ENCODE assay signal across 24 mouse cellular contexts in the genomic region with DNA sequence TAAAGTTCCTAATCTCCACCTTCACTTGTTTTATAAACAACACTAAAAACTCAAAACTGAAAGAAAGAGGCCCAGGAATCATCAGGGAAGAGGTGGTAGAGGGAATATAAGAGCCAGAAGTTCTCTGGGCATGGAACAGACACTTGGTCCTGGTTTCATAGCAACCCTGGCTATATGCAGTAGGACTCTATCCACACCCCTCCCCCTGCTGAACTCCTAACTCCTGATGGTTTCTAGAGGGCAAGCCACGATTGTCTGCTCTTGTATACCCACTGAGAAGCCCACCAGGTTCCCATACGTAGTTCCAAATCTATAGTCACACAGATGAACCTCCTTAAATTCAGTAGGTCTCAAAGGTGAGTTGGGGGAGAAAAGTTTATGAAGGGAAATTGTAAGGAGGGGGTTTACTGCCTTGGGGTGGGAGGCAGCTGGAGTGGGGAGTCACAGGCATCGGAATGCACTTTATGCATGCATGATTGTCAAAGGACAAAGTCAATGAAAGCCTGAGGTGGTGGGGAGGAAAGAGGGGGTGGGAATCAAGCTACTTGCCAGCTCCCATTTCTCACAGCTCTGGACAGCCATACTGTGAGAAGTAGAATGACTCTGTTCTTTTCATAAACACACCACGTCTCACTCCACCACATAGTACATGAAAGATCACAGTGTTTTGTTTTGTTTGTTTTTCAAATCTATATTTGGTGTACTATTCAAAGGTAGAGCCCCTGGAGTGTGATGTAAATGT. TPM values are rescaled to one million over a fixed set of nuclear protein-coding genes. Genes with fewer than 3 reads are reported as not detected.
A peak's percentile ranks its signal among the peaks of the same experiment; 100 is the strongest.
DNase-seq lines count a peak whose midpoint lies in the region; ATAC-seq and TF ChIP-seq lines count a peak whose summit lies in the region.
"Had no signal": no experiment of that assay in that cellular context is flagged by ENCODE, and none has a peak within 500 bp of the region (broad histone marks: within the 10 kb centered on the region; RNA-seq: fewer than 3 reads in every experiment).

No protein-coding gene starts in this region.

- no peak overlapping the region for H3K9ac ChIP-seq in midbrain, postnatal 0 days (replicated peaks; ENCODE audit: low read length, poor library complexity, severe bottlenecking)
- no peak overlapping the region for H3K9ac ChIP-seq in midbrain, embryonic 15.5 days
- no peak overlapping the region for H3K9ac ChIP-seq in hindbrain, embryonic 14.5 days
- no peak overlapping the region for H3K9ac ChIP-seq in neural tube, embryonic 13.5 days
- H3K9ac ChIP-seq: forebrain, postnatal 0 days; limb, embryonic 12.5 days; liver, postnatal 0 days; midbrain, embryonic 12.5 days had no signal

- no peak overlapping the region for H3K4me3 ChIP-seq in midbrain, postnatal 0 days (ENCODE audit: low read depth, low read length)
- no peak overlapping the region for H3K4me3 ChIP-seq in midbrain, embryonic 15.5 days
- no peak overlapping the region for H3K4me3 ChIP-seq in hindbrain, embryonic 14.5 days (replicated peaks; ENCODE audit: low read length)
- no peak overlapping the region for H3K4me3 ChIP-seq in neural tube, embryonic 13.5 days
- H3K4me3 ChIP-seq: forebrain, embryonic 10.5 days; heart, adult 2 months; limb, embryonic 12.5 days; midbrain, embryonic 12.5 days had no signal

- no peaks in the 10 kb centered on the region for H3K9me3 ChIP-seq in midbrain, postnatal 0 days (ENCODE audit: low read length)
- H3K9me3 ChIP-seq in midbrain, embryonic 15.5 days = no peaks in the 10 kb centered on the region
- no peaks in the 10 kb centered on the region for H3K9me3 ChIP-seq in hindbrain, embryonic 14.5 days (ENCODE audit: control insufficient read depth, low read length)
- no peaks in the 10 kb centered on the region for H3K9me3 ChIP-seq in neural tube, embryonic 13.5 days
- H3K9me3 ChIP-seq: forebrain, embryonic 10.5 days; limb, embryonic 12.5 days; midbrain, embryonic 12.5 days had no signal

- no peak overlapping the region for H3K4me2 ChIP-seq in midbrain, postnatal 0 days (ENCODE audit: low read depth, low read length, poor library complexity, severe bottlenecking)
- H3K4me2 ChIP-seq in midbrain, embryonic 15.5 days = no peak overlapping the region
- no peak overlapping the region for H3K4me2 ChIP-seq in hindbrain, embryonic 14.5 days (replicated peaks)
- H3K4me2 ChIP-seq in neural tube, embryonic 13.5 days = no peak overlapping the region
- H3K4me2 ChIP-seq: limb, embryonic 12.5 days; liver, embryonic 11.5 days; midbrain, embryonic 12.5 days had no signal

- no peak overlapping the region for H3K27ac ChIP-seq in midbrain, postnatal 0 days (ENCODE audit: low read depth, low read length)
- H3K27ac ChIP-seq in midbrain, embryonic 15.5 days = no peak overlapping the region
- H3K27ac ChIP-seq in hindbrain, embryonic 14.5 days = peak overlapping the region; percentile 43; the same call in 1 of the 2 replicates
- H3K27ac ChIP-seq in neural tube, embryonic 13.5 days (replicated peaks) = peak overlapping the region; percentile 10; the same call in 1 of the 2 replicates
- H3K27ac ChIP-seq: forebrain, embryonic 10.5 days; heart, adult 2 months; limb, embryonic 12.5 days; midbrain, embryonic 12.5 days had no signal

- no peaks in the 10 kb centered on the region for H3K36me3 ChIP-seq in midbrain, postnatal 0 days (ENCODE audit: insufficient read depth, low read length)
- H3K36me3 ChIP-seq in midbrain, embryonic 15.5 days (replicated peaks) = no peaks in the 10 kb centered on the region
- H3K36me3 ChIP-seq in hindbrain, embryonic 14.5 days (replicated peaks; ENCODE audit: control insufficient read depth, insufficient read depth) = no peaks in the 10 kb centered on the region
- H3K36me3 ChIP-seq in neural tube, embryonic 13.5 days = no peaks in the 10 kb centered on the region
- H3K36me3 ChIP-seq: forebrain, embryonic 10.5 days; limb, embryonic 12.5 days; midbrain, embryonic 12.5 days had no signal

- H3K27me3 ChIP-seq in midbrain, postnatal 0 days (ENCODE audit: insufficient read depth, low read length) = no peaks in the 10 kb centered on the region
- H3K27me3 ChIP-seq in midbrain, embryonic 15.5 days (replicated peaks) = no peaks in the 10 kb centered on the region
- H3K27me3 ChIP-seq in hindbrain, embryonic 14.5 days (ENCODE audit: control insufficient read depth, insufficient read depth, low read length) = no peaks in the 10 kb centered on the region
- no peaks in the 10 kb centered on the region for H3K27me3 ChIP-seq in neural tube, embryonic 13.5 days
- H3K27me3 ChIP-seq: limb, embryonic 12.5 days; midbrain, embryonic 12.5 days had no signal

- 46% methylated on average over 4 of the region's 4 CpGs for WGBS in midbrain, postnatal 0 days
- 37% methylated on average over 4 of the region's 4 CpGs for WGBS in midbrain, embryonic 15.5 days
- WGBS in hindbrain, embryonic 14.5 days = 23% methylated on average over 4 of the region's 4 CpGs
- 26% methylated on average over 4 of the region's 4 CpGs for WGBS in neural tube, embryonic 13.5 days

- H3K4me1 ChIP-seq in midbrain, postnatal 0 days (ENCODE audit: insufficient read depth, low read length) = peaks cover 2% of the 10 kb centered on the region; the same call in 1 of the 2 replicates
- H3K4me1 ChIP-seq in midbrain, embryonic 15.5 days = peaks cover 18% of the 10 kb centered on the region
- peaks cover 15% of the 10 kb centered on the region for H3K4me1 ChIP-seq in hindbrain, embryonic 14.5 days (replicated peaks; ENCODE audit: control insufficient read depth, insufficient read depth, low read length)
- peaks cover 28% of the 10 kb centered on the region for H3K4me1 ChIP-seq in neural tube, embryonic 13.5 days (replicated peaks)
- H3K4me1 ChIP-seq: limb, embryonic 12.5 days had no signal

- peak; percentile 27 for DNase-seq in midbrain, postnatal 0 days (ENCODE audit: low spot score)
- no peak for DNase-seq in hindbrain, embryonic 14.5 days (ENCODE audit: low spot score)
- DNase-seq in lung, postnatal 36 days = no peak
- DNase-seq in adrenal gland, postnatal 14 days = no peak
- DNase-seq in layer of hippocampus, postnatal 10 days (ENCODE audit: low spot score in 2 of 2) = no peak
- DNase-seq: adrenal gland, postnatal 10 days; cerebellum, adult 8-10 months; cerebellum, postnatal 36 days; forebrain, postnatal 0 days; gastrocnemius, postnatal 25 days; heart, adult 2 months; kidney, adult 8-10 months; kidney, postnatal 10 days; liver, postnatal 0 days; thymus, postnatal 25 days had no signal

- TF ChIP-seq CTCF in midbrain, postnatal 0 days (IDR thresholded peaks at IDR 0.05) = no peak

- ATAC-seq in midbrain, postnatal 0 days (ENCODE audit: low FRiP score) = no peak
- ATAC-seq in midbrain, embryonic 15.5 days (replicated peaks) = no peak
- ATAC-seq in hindbrain, embryonic 14.5 days (ENCODE audit: low FRiP score) = peak; percentile 58
- ATAC-seq in neural tube, embryonic 13.5 days (ENCODE audit: low read depth) = peak; percentile 73
- ATAC-seq: forebrain, postnatal 0 days; inflammation-experienced regulatory T-cells, adult 6 months; liver, postnatal 0 days; lung, postnatal 0 days had no signal

RNA-seq across cellular contexts. Expression of a gene that starts 31.5 kb away (rescaled TPM):
- total RNA-seq in midbrain, postnatal 0 days (2014; rRNA removed) = 321 TPM in 2 replicates
- 323 and 326 TPM in 2 replicates for polyA plus RNA-seq in midbrain, postnatal 0 days (2015; fragmentation: Nextera tagmentation; extraction: Ambion mirVana)
- 275 and 291 TPM in 2 replicates for polyA plus RNA-seq in midbrain, embryonic 15.5 days (2015; fragmentation: Nextera tagmentation; extraction: Ambion mirVana)
- polyA plus RNA-seq in hindbrain, embryonic 14.5 days (2014; fragmentation: Nextera tagmentation; extraction: Ambion mirVana) = 301 and 318 TPM in 2 replicates
- polyA plus RNA-seq in neural tube, embryonic 13.5 days (2015; fragmentation: Nextera tagmentation; extraction: Ambion mirVana) = 250 and 258 TPM in 2 replicates
- 2.4 and 3.9 TPM in 2 replicates for total RNA-seq in adrenal gland, postnatal 14 days (2021)
- total RNA-seq in layer of hippocampus, postnatal 10 days (2021) = 100 to 1,000 TPM; 228 to 234 TPM
- total RNA-seq: MEL had no signal
- polyA plus RNA-seq: liver, postnatal 0 days had no signal

Comparison
In these comparisons a context has a peak if more than half of its experiments do, and no peak if none do; other contexts are left out.
1. ATAC-seq: peak in hindbrain, embryonic 14.5 days (single experiment) and neural tube, embryonic 13.5 days (single experiment); none in midbrain, postnatal 0 days (single experiment) and midbrain, embryonic 15.5 days (single experiment).
2. H3K27ac ChIP-seq: peak in hindbrain, embryonic 14.5 days (single experiment) and neural tube, embryonic 13.5 days (single experiment); none in midbrain, postnatal 0 days (single experiment) and midbrain, embryonic 15.5 days (single experiment).